Mouse (Mus musculus): ENCODE results near the gene Lancl1.

DNA sequence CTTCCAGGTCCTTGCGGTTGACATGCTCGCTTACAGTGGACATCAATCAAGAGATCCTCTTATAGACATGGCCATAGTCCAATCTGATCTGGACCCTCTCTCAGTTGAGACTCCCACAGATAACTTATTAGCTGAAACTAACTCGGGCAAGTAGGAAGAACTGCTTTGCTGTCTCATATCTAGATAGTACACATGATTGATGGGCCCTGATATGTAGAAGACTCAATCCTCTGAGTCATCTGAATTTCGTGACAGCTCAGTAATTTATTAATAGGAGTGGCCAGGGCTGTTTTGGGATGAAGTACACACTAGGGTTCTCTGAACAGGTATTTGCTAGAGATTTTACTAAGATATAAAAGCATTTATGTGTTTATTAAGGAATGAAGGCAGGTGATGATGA, 10.0 kb upstream of the Lancl1 start:
- TF ChIP-seq CTCF (IDR thresholded peaks at IDR 0.05) (no peak), EP300 (IDR thresholded peaks at IDR 0.05; ENCODE audit: insufficient read depth, low read depth, low read length) (no peak)

Measured in heart, adult 2 months (tissue).